9 mouse cellular contexts compared by ENCODE assay signal in the genomic region with DNA sequence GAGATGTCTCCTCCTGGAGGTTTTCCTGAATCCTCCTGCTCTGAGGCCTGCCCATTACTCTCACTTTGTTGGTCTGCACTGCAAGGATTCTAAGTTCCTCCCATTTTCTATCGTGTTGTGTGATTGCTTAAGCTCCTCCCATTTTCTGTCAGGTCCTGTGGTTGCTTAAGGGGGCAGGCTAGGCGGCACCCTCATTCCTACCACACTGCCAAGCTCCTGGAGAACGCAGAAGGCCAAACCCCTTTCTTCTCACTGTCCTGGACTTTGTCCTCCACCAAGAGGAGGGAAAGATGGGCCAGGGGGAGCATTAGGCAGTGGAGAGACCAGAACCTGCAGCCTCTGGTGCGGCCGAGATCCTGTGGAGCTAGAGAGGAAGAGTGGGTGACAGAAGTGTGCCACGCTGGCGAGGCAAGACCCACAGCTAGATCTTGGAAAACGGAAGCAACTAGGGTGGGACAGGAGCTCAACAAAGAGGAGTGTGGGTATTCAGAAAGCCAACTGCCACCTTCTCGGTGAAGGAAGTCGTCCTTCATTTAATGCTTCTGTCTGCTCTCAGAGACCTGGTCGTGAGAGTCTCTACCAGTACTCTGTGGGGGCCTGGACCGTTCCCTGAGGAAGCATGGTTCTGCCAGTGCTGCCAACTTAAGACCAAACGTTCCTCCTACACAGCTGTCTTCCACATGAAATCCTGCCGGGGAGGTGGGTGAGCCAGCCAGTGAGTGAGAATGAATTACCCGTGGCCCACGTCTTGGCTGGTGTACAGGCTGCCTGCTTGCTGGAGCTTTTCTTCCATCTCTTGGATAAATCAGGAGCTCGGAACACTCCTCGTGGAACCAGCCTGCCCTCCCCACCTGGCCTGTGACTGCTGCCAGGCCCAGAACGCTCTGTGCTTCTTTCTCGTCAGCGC.
DNase-seq lines count a peak whose midpoint lies in the region; ATAC-seq lines count a peak whose summit lies in the region.
"Had no signal": no experiment of that assay in that cellular context is flagged by ENCODE, and none has a peak within 500 bp of the region (broad histone marks: within the 10 kb centered on the region; RNA-seq: fewer than 3 reads in every experiment).

No protein-coding gene starts in this region.

- H3K4me1 ChIP-seq in forebrain, embryonic 14.5 days (ENCODE audit: control insufficient read depth, insufficient read depth, low read length), result peaks cover 4% of the 10 kb centered on the region
- H3K4me1 ChIP-seq in forebrain, embryonic 12.5 days, result 0 out of 2 replicates have a peak, but pooled peaks cover 4% of the 10 kb centered on the region

- H3K27me3 ChIP-seq in forebrain, embryonic 14.5 days (replicated peaks; ENCODE audit: control insufficient read depth, insufficient read depth, low read length), result no peaks in the 10 kb centered on the region
- H3K27me3 ChIP-seq in forebrain, embryonic 12.5 days, result no peaks in the 10 kb centered on the region

- H3K27ac ChIP-seq in forebrain, embryonic 14.5 days (ENCODE audit: low read depth, low read length), result peak overlapping the region; percentile 80
- H3K27ac ChIP-seq in forebrain, embryonic 12.5 days, result no peak overlapping the region

- peak; percentile 55 for DNase-seq in forebrain, embryonic 14.5 days (ENCODE audit: low spot score)
- peak; percentile 86 to 88 for DNase-seq in cerebellum, postnatal 25 days
- peak; percentile 88 for DNase-seq in layer of hippocampus, adult 11-12 months (ENCODE audit: low spot score)
- DNase-seq in urinary bladder, adult 2 months (ENCODE audit: low spot score), result no peak
- no peak for DNase-seq in adrenal gland, postnatal 14 days
- DNase-seq in spleen, postnatal 4 days (ENCODE audit: low spot score in 2 of 2), result no peak
- DNase-seq: adrenal gland, adult 2 months had no signal

- no peak overlapping the region for H3K9ac ChIP-seq in forebrain, embryonic 14.5 days (ENCODE audit: low read length)
- no peak overlapping the region for H3K9ac ChIP-seq in forebrain, embryonic 12.5 days

- ATAC-seq in forebrain, embryonic 14.5 days, result peak; percentile 38; the same call in 1 of the 2 replicates
- no peak for ATAC-seq in forebrain, embryonic 12.5 days (ENCODE audit: low FRiP score)
- ATAC-seq in megakaryocyte, adult 5-6 weeks (ENCODE audit: poor library complexity, severe bottlenecking), result peak; percentile 73

- no peaks in the 10 kb centered on the region for H3K36me3 ChIP-seq in forebrain, embryonic 14.5 days (ENCODE audit: control insufficient read depth, insufficient read depth, low read length)
- no peaks in the 10 kb centered on the region for H3K36me3 ChIP-seq in forebrain, embryonic 12.5 days (replicated peaks)

- H3K4me3 ChIP-seq in forebrain, embryonic 14.5 days (ENCODE audit: low read depth, low read length), result no peak overlapping the region
- no peak overlapping the region for H3K4me3 ChIP-seq in forebrain, embryonic 12.5 days (replicated peaks)

- H3K4me2 ChIP-seq in forebrain, embryonic 14.5 days (ENCODE audit: low read length), result no peak overlapping the region
- H3K4me2 ChIP-seq in forebrain, embryonic 12.5 days, result no peak overlapping the region

- 79% methylated on average over 21 of the region's 21 CpGs for WGBS in forebrain, embryonic 14.5 days
- 88% methylated on average over 21 of the region's 21 CpGs for WGBS in forebrain, embryonic 12.5 days

- H3K9me3 ChIP-seq in forebrain, embryonic 14.5 days (replicated peaks; ENCODE audit: control insufficient read depth, low read length), result no peaks in the 10 kb centered on the region
- H3K9me3 ChIP-seq in forebrain, embryonic 12.5 days, result no peaks in the 10 kb centered on the region

Comparison
In these comparisons a context has a peak if more than half of its experiments do, and no peak if none do; other contexts are left out.
1. DNase-seq: peak in forebrain, embryonic 14.5 days (single experiment), cerebellum, postnatal 25 days (2 of 2) and layer of hippocampus, adult 11-12 months (single experiment); none in urinary bladder, adult 2 months (single experiment), adrenal gland, postnatal 14 days (single experiment) and spleen, postnatal 4 days (0 of 2).